Comparison of ENCODE assay signal across 8 mouse cellular contexts in genomic region chr8:126698601-126699388, GRCm38 (mm10).
A peak's percentile ranks its signal among the peaks of the same experiment; 100 is the strongest.
DNase-seq lines count a peak whose midpoint lies in the region; ATAC-seq lines count a peak whose summit lies in the region.

No protein-coding gene starts in this region.

- H3K4me3 ChIP-seq in heart, embryonic 11.5 days (ENCODE audit: low read depth, low read length): no peak overlapping the region
- H3K4me3 ChIP-seq in embryonic facial prominence, embryonic 10.5 days: peak overlapping the region; percentile 16; the same call in 1 of the 2 replicates

- no peaks in the 10 kb centered on the region for H3K9me3 ChIP-seq in heart, embryonic 11.5 days (replicated peaks; ENCODE audit: control insufficient read depth, low read length)
- no peaks in the 10 kb centered on the region for H3K9me3 ChIP-seq in embryonic facial prominence, embryonic 10.5 days

- peak overlapping the region; percentile 84 for H3K27ac ChIP-seq in heart, embryonic 11.5 days (ENCODE audit: low read depth, low read length)
- peak overlapping the region; percentile 86 for H3K27ac ChIP-seq in embryonic facial prominence, embryonic 10.5 days (replicated peaks)

- no peak for ATAC-seq in heart, embryonic 11.5 days (replicated peaks; ENCODE audit: insufficient number of reproducible peaks, low FRiP score, low TSS enrichment)
- ATAC-seq in inflammation-experienced regulatory T-cells, adult 6 months: peak; percentile 64
- ATAC-seq in granulocyte monocyte progenitor cell, adult 5-6 weeks (replicated peaks; ENCODE audit: poor library complexity, severe bottlenecking): no peak

- peak overlapping the region; percentile 49; the same call in 1 of the 2 replicates for H3K9ac ChIP-seq in heart, embryonic 11.5 days (ENCODE audit: low read depth, low read length)

- peak overlapping the region; percentile 14; the same call in 1 of the 2 replicates for H3K4me2 ChIP-seq in heart, embryonic 11.5 days

- no peak for DNase-seq in heart, adult 8-10 months (ENCODE audit: low spot score)
- peak; percentile 72 for DNase-seq in embryonic facial prominence, embryonic 10.5 days (ENCODE audit: low spot score)
- peak; percentile 66 for DNase-seq in naive thymus-derived CD4-positive, alpha-beta T cell, adult 2 months (ENCODE audit: low read depth)
- DNase-seq in cerebellum, adult 9-10 months: no peak
- no peak for DNase-seq in urinary bladder, postnatal 36 days (ENCODE audit: low spot score in 2 of 2)

- H3K4me1 ChIP-seq in heart, embryonic 11.5 days (ENCODE audit: control insufficient read depth, insufficient read depth, low read length): peaks cover 11% of the 10 kb centered on the region
- H3K4me1 ChIP-seq in embryonic facial prominence, embryonic 10.5 days: peaks cover 33% of the 10 kb centered on the region

- no peaks in the 10 kb centered on the region for H3K36me3 ChIP-seq in heart, embryonic 11.5 days (ENCODE audit: control insufficient read depth, insufficient read depth, low read length)
- H3K36me3 ChIP-seq in embryonic facial prominence, embryonic 10.5 days (replicated peaks): no peaks in the 10 kb centered on the region

- no peaks in the 10 kb centered on the region for H3K27me3 ChIP-seq in heart, embryonic 11.5 days (ENCODE audit: control insufficient read depth, insufficient read depth, low read length)
- peaks cover 29% of the 10 kb centered on the region; the same call in 1 of the 2 replicates for H3K27me3 ChIP-seq in embryonic facial prominence, embryonic 10.5 days (replicated peaks; ENCODE audit: low read depth, poor library complexity, severe bottlenecking)

- WGBS in heart, embryonic 11.5 days (ENCODE audit: insufficient replicate concordance): 26% methylated on average over 7 of the region's 7 CpGs
- WGBS in embryonic facial prominence, embryonic 10.5 days: 15% methylated on average over 7 of the region's 7 CpGs

Comparison
In these comparisons a context has a peak if more than half of its experiments do, and no peak if none do; other contexts are left out.
1. DNase-seq: peak in embryonic facial prominence, embryonic 10.5 days (single experiment) and naive thymus-derived CD4-positive, alpha-beta T cell, adult 2 months (single experiment); none in heart, adult 8-10 months (single experiment), cerebellum, adult 9-10 months (single experiment) and urinary bladder, postnatal 36 days (0 of 2).